Mouse (Mus musculus): ENCODE results near the gene Ptpn7.
A peak's percentile ranks its signal among the peaks of the same experiment; 100 is the strongest.

GRCm38 (mm10) chr1:135171984-135172383, 39.5 kb downstream of the Ptpn7 start:
- no peak for TF ChIP-seq POLR2A (IDR thresholded peaks at IDR 0.05; ENCODE audit: low read depth, low read length)
- TF ChIP-seq CTCF (conservative IDR thresholded peaks at IDR 0.05; ENCODE audit: insufficient read depth, insufficient read length, low read depth, low read length): peak; percentile 71
